Mouse (Mus musculus): ENCODE results near the gene Patz1.

- TF ChIP-seq NANOG (IDR thresholded peaks at IDR 0.05; ENCODE audit: borderline replicate concordance, low read length) (no peak; the same call in 1 of the 2 replicates), CTCF (conservative IDR thresholded peaks at IDR 0.05; ENCODE audit: low read length) (no peak), POU5F1 (IDR thresholded peaks at IDR 0.05; ENCODE audit: borderline replicate concordance, low read length) (no peak)
Observed at GRCm38 (mm10) chr11:3334711-3335316, 46.1 kb downstream of the Patz1 start.
